Mouse (Mus musculus): Measurements from ENCODE around the gene Selenoo. TPM values are rescaled to one million over a fixed set of nuclear protein-coding genes. Genes with fewer than 3 reads are reported as not detected.

Selenoo gene
- polyA plus RNA-seq, 1 experiment from 2014 or later = 12.9 TPM

DNA sequence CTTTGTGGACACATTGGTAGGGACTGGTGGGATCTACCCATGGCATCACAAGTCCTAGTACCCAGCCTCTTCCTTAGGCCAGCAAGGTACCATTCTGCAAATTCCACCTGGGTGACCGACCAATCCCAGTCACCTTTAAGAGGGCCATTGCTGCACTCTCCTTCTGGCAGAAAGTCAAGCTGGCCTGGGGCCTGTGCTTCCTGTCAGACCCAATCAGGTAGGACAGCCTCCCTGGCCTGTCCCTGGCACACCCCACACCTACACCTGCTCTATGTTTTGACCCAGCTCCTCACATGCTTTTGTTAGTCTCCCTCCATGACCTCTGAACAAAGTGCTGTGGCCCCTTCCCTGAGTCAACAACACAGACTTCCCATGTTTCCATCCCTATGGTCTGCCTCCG, 4.1 kb upstream of the Selenoo start:
- 80% methylated on average over 2 of the region's 2 CpGs for WGBS
- H3K36me3 ChIP-seq (replicated peaks) = peaks cover 74% of the 10 kb centered on the region
- no peaks in the 10 kb centered on the region for H3K9me3 ChIP-seq
- DNase-seq (ENCODE audit: low spot score) = no peak
- H3K4me3 ChIP-seq = no peak overlapping the region
- H3K27ac ChIP-seq (replicated peaks) = no peak overlapping the region
- H3K27me3 ChIP-seq (replicated peaks; ENCODE audit: low read depth, poor library complexity, severe bottlenecking) = no peaks in the 10 kb centered on the region
- H3K4me1 ChIP-seq = peaks cover 19% of the 10 kb centered on the region

DNA sequence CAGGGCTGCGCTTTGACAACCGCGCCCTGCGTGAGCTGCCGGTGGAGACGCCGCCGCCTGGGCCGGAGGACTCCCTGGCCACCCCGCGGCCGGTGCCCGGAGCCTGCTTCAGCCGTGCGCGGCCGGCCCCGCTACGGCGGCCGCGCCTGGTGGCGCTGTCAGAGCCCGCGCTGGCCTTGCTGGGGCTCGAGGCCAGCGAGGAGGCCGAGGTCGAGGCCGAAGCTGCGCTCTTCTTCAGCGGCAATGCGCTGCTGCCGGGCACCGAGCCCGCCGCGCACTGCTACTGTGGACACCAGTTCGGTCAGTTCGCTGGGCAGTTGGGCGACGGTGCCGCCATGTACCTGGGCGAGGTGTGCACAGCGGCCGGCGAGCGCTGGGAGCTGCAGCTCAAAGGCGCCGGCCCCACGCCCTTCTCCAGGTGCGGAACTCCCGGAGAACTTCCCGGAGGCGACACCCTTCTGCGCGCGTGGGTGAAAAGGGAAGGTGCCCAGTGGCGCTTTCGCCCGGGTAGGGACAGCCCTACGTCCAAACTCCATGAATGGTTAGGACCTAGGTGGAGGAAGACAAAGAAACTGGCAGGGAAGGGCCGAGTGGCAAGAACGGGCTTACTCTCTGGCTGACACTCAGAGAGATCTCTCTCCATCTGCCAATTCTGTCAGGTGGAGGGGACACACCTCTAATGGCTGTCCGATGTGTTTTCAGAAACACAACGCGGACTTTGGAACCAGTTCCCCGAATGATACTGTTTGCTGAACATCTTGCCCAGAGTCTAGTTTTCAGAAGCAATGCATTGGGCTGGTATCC, 566 bp downstream of the Selenoo start:
- Histone ChIP-seq H3K9me3 (no peaks in the 10 kb centered on the region), H3K4me1 (peaks cover 27% of the 10 kb centered on the region), H3K27ac (replicated peaks) (peak overlapping the region; percentile 90), H3K36me3 (replicated peaks) (peaks cover 53% of the 10 kb centered on the region), H3K27me3 (replicated peaks; ENCODE audit: low read depth, poor library complexity, severe bottlenecking) (no peaks in the 10 kb centered on the region), H3K4me3 (peak overlapping the region; percentile 98)
- 4% methylated on average over 68 of the region's 68 CpGs for WGBS
- no peak for DNase-seq (ENCODE audit: low spot score)

DNA sequence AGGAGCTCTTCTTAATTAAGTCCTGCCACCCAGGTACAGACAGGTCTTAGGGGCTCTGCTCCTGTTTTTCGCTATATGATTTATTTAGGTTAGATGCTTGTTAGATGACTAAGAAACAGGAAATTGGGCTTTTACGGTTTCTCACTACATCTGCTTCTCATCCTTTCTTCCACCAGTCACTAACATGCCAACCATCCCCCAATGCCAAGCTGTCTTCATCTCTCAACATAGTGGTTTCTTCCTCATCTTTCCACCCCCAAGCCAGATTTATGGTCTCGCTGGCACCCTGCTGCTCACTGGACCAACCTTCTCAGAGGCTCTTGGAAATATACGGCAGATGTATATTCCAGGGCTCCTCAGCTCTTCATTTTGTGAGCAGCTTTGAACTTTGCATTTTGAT, 1.8 kb downstream of the Selenoo start:
- H3K36me3 ChIP-seq (replicated peaks) = peaks cover 53% of the 10 kb centered on the region
- no peak overlapping the region for H3K27ac ChIP-seq (replicated peaks)
- H3K9me3 ChIP-seq = no peaks in the 10 kb centered on the region
- H3K27me3 ChIP-seq (replicated peaks; ENCODE audit: low read depth, poor library complexity, severe bottlenecking) = no peaks in the 10 kb centered on the region
- peaks cover 27% of the 10 kb centered on the region for H3K4me1 ChIP-seq
- no peak for DNase-seq (ENCODE audit: low spot score)
- peak overlapping the region; percentile 98; the same call in 1 of the 2 replicates for H3K4me3 ChIP-seq
- WGBS = 85% methylated on average over 4 of the region's 4 CpGs

DNA sequence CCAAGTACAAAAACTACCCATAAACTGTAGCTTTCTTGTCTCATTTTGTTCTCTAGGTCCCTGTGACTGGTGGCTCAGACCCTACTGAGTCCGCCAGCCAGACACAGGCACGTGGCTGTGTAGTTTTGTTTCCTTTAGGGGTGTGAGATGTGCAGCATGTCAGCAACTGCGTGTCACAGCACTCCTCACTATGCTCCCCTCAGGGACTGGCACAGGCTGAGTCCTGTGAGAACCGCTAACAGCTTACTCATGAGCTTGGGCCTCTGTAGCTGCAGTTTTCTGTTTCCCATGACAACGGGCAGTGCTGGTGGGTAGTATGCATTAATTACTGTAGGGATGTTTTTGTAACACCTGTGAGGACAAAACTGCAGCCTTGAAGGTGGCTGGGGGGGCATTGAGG, 3.3 kb downstream of the Selenoo start:
- Histone ChIP-seq H3K36me3 (replicated peaks) (peaks cover 53% of the 10 kb centered on the region), H3K27ac (replicated peaks) (no peak overlapping the region), H3K9me3 (no peaks in the 10 kb centered on the region), H3K4me3 (no peak overlapping the region), H3K27me3 (replicated peaks; ENCODE audit: low read depth, poor library complexity, severe bottlenecking) (no peaks in the 10 kb centered on the region), H3K4me1 (peaks cover 27% of the 10 kb centered on the region)
- WGBS = 82% methylated on average over 5 of the region's 5 CpGs
- no peak for DNase-seq (ENCODE audit: low spot score)

DNA sequence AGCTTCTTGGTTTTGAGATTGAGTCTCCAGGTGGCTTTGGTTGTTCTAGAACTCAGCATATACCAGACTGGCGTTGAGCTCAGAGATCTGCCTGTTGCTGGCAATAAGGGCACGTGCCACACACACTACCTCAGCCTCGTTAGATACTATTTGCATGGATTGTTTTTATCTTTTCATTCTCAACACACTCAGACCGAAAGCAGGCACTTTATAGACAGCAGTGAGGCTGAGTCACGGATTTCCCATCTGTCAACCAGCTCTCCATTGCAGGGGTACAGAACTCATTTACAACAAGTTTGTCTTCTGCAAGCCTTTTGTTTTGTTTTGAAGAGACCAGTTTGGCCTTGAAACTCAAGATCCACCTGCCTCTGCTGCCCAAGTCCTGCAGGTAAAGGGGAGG, 8.6 kb downstream of the Selenoo start:
- Histone ChIP-seq H3K4me1 (peaks cover under 1% of the 10 kb centered on the region; the same call in 1 of the 2 replicates), H3K9me3 (no peaks in the 10 kb centered on the region), H3K27ac (replicated peaks) (no peak overlapping the region), H3K4me3 (no peak overlapping the region), H3K36me3 (replicated peaks) (peaks cover 100% of the 10 kb centered on the region), H3K27me3 (replicated peaks; ENCODE audit: low read depth, poor library complexity, severe bottlenecking) (no peaks in the 10 kb centered on the region)
- WGBS = 90% methylated on average over 5 of the region's 5 CpGs
- no peak for DNase-seq (ENCODE audit: low spot score)

DNA sequence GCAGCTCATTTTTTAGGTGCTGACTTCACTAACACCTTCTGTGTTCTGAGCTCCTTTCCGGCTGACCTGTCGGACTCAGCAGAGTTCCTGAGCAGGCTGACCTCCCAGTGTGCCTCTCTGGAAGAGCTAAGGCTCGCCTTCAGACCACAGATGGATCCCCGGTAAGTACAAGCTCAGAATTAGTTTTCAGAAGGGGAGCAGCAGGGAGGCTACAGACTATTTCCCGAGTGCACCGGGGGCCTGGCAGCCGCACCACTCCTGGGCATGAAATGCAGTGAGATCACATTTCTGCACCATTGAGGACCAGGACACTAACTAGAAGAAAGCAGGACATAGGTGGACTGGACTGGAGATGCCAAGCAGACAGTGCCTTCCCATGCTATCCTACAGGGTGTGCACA, 9.7 kb downstream of the Selenoo start:
- no peak overlapping the region for H3K27ac ChIP-seq (replicated peaks)
- peaks cover 100% of the 10 kb centered on the region for H3K36me3 ChIP-seq (replicated peaks)
- DNase-seq (ENCODE audit: low spot score) = no peak
- no peak overlapping the region for H3K4me3 ChIP-seq
- H3K27me3 ChIP-seq (replicated peaks; ENCODE audit: low read depth, poor library complexity, severe bottlenecking) = no peaks in the 10 kb centered on the region
- peaks cover 4% of the 10 kb centered on the region; the same call in 1 of the 2 replicates for H3K4me1 ChIP-seq
- WGBS = 89% methylated on average over 7 of the region's 7 CpGs
- no peaks in the 10 kb centered on the region for H3K9me3 ChIP-seq

DNA sequence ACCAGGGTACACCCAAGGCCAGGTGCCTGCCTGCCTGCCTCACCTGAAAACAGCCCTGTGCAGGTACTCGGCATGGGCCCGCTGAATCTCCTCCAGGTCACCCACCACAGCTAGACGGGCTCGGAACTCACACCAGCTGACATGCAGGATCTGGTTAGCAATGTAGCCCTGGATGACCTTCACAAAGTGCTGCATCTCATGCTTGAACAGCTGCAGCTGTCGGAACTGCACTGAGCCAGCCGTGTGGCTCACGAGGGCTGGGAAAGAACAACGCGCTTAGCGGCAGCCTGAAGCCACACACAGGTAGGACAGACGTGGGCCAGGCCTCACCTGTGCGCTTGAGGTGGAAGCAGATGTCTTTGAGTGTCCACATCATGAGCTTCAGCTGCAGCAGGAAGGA, 11.9 kb downstream of the Selenoo start:
- peaks cover 4% of the 10 kb centered on the region; the same call in 1 of the 2 replicates for H3K4me1 ChIP-seq
- WGBS = 93% methylated on average over 12 of the region's 12 CpGs
- no peak overlapping the region for H3K27ac ChIP-seq (replicated peaks)
- no peaks in the 10 kb centered on the region for H3K27me3 ChIP-seq (replicated peaks; ENCODE audit: low read depth, poor library complexity, severe bottlenecking)
- H3K9me3 ChIP-seq = no peaks in the 10 kb centered on the region
- DNase-seq (ENCODE audit: low spot score) = no peak
- peaks cover 100% of the 10 kb centered on the region for H3K36me3 ChIP-seq (replicated peaks)
- no peak overlapping the region for H3K4me3 ChIP-seq

DNA sequence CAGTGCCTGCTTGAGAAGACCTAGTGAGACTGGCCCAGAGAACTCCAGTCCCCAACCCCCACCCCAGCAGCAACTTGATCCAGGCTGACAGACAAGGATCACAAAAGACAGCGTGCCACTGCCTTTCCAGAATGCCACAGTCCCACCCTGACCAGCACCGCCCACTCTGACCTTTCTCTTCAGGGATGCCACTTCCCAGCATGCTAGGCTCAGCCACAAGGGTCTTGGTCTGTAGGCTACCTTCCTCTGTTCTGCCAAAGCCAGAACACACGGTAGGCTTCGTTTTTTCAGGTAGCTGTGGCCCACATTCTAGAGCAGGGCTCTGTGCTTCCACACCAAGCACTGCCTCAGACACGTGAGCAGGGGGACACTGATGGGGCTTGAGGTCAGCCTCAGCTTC, 13.8 kb downstream of the Selenoo start:
- no peaks in the 10 kb centered on the region for H3K9me3 ChIP-seq
- H3K4me3 ChIP-seq = no peak overlapping the region
- peaks cover 100% of the 10 kb centered on the region for H3K36me3 ChIP-seq (replicated peaks)
- DNase-seq (ENCODE audit: low spot score) = no peak
- peak overlapping the region; percentile 27; the same call in 1 of the 2 replicates for H3K27ac ChIP-seq (replicated peaks)
- peaks cover 4% of the 10 kb centered on the region; the same call in 1 of the 2 replicates for H3K4me1 ChIP-seq
- no peaks in the 10 kb centered on the region for H3K27me3 ChIP-seq (replicated peaks; ENCODE audit: low read depth, poor library complexity, severe bottlenecking)
- 66% methylated on average over 5 of the region's 5 CpGs for WGBS

DNA sequence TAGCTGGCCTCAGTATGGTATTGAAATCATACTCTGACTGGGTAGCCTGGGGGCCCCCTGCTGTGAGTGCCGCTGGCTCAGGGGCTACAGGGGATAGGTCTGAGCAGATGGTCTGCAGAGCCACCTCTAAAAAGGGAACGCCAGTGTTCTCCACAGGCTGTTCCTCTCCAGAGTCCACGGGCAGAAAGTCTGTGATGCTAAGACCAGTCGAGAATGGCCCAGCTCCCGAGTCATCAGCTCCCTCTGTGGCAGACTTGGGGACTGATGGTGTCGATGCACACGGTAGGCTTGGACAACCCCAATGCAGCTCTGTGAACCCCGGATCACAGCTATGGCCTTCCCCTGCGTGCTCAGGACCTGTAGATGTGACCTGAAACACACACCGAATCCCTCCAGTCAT, 15.0 kb downstream of the Selenoo start:
- no peak overlapping the region for H3K27ac ChIP-seq (replicated peaks)
- H3K27me3 ChIP-seq (replicated peaks; ENCODE audit: low read depth, poor library complexity, severe bottlenecking) = no peaks in the 10 kb centered on the region
- WGBS = 91% methylated on average over 10 of the region's 10 CpGs
- H3K9me3 ChIP-seq = no peaks in the 10 kb centered on the region
- DNase-seq (ENCODE audit: low spot score) = no peak
- H3K36me3 ChIP-seq (replicated peaks) = peaks cover 100% of the 10 kb centered on the region
- no peak overlapping the region for H3K4me3 ChIP-seq
- peaks cover 4% of the 10 kb centered on the region; the same call in 1 of the 2 replicates for H3K4me1 ChIP-seq

DNA sequence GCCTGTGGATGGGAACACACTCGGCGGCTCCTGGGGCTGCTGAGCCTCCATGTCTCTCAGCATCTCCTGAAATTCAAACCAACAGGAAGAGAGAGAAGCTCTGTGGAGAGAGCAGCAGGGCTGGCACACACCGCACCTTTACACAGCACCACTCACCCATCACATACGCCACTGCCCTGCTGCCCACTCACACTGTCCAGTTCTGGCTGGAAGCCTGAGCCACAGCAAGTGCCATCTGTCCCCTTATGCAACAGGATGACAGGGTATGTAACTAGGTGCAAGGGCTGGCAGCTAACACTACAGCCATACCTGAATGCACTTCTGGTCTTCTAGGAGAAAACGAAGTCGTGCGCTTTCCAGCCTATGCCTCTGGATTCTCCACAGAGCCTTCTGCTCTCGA, 15.5 kb downstream of the Selenoo start:
- Histone ChIP-seq H3K36me3 (replicated peaks) (peaks cover 100% of the 10 kb centered on the region), H3K4me1 (peaks cover 4% of the 10 kb centered on the region; the same call in 1 of the 2 replicates), H3K27me3 (replicated peaks; ENCODE audit: low read depth, poor library complexity, severe bottlenecking) (no peaks in the 10 kb centered on the region), H3K27ac (replicated peaks) (no peak overlapping the region), H3K4me3 (no peak overlapping the region), H3K9me3 (no peaks in the 10 kb centered on the region)
- 95% methylated on average over 8 of the region's 8 CpGs for WGBS
- no peak for DNase-seq (ENCODE audit: low spot score)

DNA sequence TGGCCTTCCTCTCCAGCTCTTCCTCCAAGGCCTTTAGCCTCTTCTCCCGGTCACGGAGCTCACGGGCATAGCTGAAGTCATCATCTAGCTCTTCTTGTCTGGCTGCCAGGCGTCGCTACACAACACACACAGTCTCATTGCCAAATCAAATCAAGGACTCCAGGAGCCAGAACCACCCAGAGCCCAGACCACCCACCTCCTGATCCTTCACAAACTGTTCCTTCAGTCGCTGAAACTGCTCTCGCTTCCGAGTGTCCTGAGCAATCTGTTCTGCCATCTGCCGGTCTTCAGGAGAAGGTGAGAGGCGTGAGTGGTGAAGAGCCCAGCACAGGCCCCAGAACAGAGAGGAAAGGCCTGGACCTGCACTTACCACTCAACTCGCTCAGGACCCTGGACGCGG, 17.2 kb downstream of the Selenoo start:
- H3K36me3 ChIP-seq (replicated peaks) = peaks cover 100% of the 10 kb centered on the region
- no peaks in the 10 kb centered on the region for H3K9me3 ChIP-seq
- WGBS = 90% methylated on average over 13 of the region's 13 CpGs

DNA sequence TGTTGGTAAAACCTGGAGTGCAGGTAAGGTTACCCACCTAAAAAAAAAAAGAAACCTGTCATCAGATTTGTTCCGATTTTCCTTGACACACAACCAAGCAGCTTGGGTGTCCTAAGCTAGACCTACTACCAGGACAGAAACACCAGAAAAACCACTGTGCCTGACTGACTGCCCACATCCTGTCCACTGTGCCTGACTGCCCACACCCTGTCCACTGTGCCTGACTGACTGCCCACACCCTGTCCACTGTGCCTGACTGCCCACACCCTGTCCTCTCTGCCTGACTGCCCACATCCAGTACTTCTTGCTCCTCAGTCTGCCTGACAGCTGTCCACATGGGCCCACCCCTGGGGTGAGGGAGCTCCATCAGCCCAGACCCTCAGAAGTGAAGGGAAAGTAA, 18.1 kb downstream of the Selenoo start:
- no peak for DNase-seq (ENCODE audit: low spot score)
- Histone ChIP-seq H3K27me3 (replicated peaks; ENCODE audit: low read depth, poor library complexity, severe bottlenecking) (no peaks in the 10 kb centered on the region), H3K27ac (replicated peaks) (no peak overlapping the region), H3K9me3 (no peaks in the 10 kb centered on the region), H3K4me3 (no peak overlapping the region), H3K36me3 (replicated peaks) (peaks cover 100% of the 10 kb centered on the region), H3K4me1 (peaks cover 4% of the 10 kb centered on the region; the same call in 1 of the 2 replicates)
- WGBS = 87% methylated on average over 1 of the region's 1 CpGs

More for the DNA sequence above, 17.2 kb downstream of the Selenoo start:
- DNase-seq (ENCODE audit: low spot score) = no peak
- Histone ChIP-seq H3K4me1 (peaks cover 4% of the 10 kb centered on the region; the same call in 1 of the 2 replicates), H3K27me3 (replicated peaks; ENCODE audit: low read depth, poor library complexity, severe bottlenecking) (no peaks in the 10 kb centered on the region), H3K27ac (replicated peaks) (no peak overlapping the region), H3K4me3 (no peak overlapping the region)

DNA sequence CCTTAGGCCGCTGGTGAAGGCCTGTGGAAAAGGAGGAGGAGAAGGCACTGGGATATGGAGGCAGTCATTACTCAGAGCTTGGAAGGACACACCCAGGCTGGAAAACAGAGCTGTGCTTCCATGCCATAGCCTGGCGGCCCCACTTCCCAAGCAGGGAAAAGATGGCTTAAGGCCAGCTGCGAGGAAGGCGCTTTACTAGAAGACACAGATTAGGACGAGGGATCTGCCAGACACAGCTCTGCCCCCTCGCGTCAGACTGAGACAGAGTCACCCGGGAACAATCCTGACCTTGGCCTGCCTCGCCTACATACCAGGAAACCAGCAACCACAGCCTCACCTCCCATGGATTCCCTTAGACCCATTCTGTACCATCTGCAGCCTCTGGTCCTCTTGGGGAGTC, 21.3 kb downstream of the Selenoo start:
- H3K27me3 ChIP-seq (replicated peaks; ENCODE audit: low read depth, poor library complexity, severe bottlenecking) = no peaks in the 10 kb centered on the region
- H3K36me3 ChIP-seq (replicated peaks) = peaks cover 100% of the 10 kb centered on the region
- H3K4me3 ChIP-seq = no peak overlapping the region
- H3K9me3 ChIP-seq = no peaks in the 10 kb centered on the region
- no peaks in the 10 kb centered on the region for H3K4me1 ChIP-seq
- no peak overlapping the region for H3K27ac ChIP-seq (replicated peaks)
- no peak for DNase-seq (ENCODE audit: low spot score)
- 89% methylated on average over 9 of the region's 9 CpGs for WGBS

Data from embryonic facial prominence, embryonic 10.5 days (tissue).